Mouse (Mus musculus) inflammation-experienced regulatory T-cells, adult 6 months (primary cell): ENCODE measurements around the gene Itgb7. TPM values are rescaled to one million over a fixed set of nuclear protein-coding genes. Genes with fewer than 3 reads are reported as not detected.
"Not testable (repeated sequence)": the region's sequence is repeated elsewhere in the genome, so short reads cannot be mapped to it uniquely, and the experiment has no call there.

Source experiments
- ATAC-seq: one replicate; pipeline ENCODE4 v1.8.0; 2017
- polyA plus RNA-seq, 3 experiments: library from polyadenylated mRNA; unstranded; fragments of 100-300 nt; shearing (Covaris generic); gene quantifications; one replicate each; pipeline ENCODE4 v1.2.1; 2017

Itgb7 gene
- polyA plus RNA-seq, 3 experiments from 2014 or later = 364 to 513 (median 397) TPM

DNA sequence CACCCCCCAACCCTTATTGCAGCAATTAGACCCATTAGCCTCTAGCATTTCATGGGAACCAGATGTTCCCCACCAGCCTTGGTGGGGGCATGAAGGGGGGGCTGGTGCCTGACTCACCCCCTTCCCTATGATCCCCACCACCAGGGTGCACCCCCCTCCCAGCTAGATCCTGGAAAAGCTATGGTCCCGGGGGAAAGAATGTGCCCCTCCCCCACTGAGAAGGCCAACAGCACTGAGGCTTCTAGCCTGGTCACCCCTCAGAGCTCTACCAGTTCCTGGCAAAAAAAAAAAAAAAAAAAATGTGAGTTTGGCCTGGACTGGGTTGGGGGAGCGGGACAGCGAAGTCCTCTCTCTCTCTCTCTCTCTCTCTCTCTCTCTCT is 17.1 kb upstream of the Itgb7 start:
- no peak for ATAC-seq

DNA sequence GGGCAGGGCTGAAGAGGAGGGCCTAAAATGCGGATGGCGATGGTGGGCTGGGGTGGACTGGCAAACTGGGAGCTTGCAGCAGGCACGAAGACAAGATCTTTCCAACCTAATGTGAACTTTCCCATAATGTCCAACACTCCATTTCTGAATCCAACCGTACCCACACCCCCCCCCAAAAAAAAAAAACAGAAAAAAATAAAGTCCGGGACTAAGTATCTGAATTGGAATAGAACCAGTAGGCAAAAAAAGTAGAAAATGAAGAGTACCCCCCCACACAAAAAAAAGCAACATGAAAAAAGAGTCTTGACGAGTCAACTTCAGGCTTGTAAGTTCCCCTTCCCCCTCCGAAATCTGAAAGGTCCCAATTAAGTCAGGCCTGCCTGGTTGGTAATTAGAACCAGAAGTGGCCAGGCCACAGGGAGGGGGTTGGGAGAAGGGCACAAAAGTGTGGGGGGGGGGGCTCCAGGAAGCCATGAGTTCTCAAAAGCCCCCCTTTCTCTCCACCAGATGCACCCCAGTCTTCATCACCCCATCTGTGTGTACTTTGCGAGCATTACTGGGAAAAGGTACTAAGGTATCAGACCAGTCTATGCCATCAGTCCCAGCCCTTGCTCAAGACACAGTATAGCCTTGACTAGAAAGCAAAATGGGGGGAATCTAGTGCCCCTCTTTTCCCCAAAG is 16.5 kb upstream of the Itgb7 start:
- ATAC-seq = no peak

DNA sequence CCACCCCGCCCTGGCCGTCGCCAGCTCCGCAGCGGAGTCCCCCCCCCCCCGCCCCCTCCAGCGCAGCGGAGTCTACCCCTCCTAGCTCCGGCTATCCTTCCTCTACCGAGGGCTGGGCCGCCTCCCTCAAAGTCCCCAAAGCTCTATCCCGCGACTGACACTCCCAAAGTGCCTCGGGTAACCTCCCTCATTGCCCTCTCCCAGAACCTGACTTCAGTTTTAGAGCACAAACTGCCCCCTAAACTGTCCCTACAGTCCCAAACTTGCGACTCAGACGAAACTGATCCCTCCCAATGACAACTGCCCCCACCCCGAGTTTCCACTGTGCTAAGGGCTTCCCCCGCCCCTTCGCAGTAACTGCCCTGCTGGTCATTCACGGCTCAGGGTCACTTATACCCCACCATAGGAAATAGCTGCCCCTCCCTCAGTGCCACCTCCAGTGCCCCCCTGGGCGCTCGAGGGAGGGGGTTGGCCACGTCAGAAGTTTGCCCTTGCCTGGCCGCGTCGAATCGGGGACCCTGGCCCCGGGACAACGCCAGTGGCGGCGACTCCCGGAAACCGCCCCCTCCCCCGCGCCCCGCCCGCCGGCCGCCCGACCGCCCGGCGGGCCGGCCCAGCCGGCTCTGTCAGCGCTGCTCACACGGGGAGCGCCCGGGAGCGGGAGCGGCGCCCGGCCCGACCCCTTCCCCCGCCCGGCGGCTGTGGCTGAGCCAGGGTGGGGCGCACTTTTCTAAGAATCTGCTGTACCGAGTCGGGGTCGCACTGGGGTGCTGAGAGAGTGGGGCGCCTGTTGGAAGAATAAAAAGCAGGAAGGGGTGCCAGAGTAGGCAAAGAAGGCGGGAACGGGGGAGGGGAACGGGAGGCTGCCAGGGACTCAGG is 15.7 kb upstream of the Itgb7 start:
- ATAC-seq = peak; percentile 17

DNA sequence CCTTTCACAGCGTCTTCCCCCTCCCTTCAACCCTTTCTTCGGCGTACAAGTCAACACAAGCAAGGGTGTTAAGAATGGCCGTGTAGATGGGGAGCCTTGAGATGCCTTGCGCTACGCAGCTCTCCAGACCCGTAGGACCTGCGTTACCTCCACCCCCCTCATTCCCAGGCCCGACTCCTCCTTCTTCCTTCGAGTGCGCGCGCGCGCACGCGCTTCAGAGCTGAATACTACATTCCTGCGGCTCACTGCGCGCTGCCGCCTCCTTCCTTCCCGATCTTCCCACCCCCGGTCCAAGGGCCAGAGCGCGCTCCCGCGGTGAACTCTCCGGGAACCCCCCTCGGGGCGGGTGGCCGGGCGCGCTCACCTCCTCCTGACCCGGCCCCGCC is 15.1 kb upstream of the Itgb7 start:
- ATAC-seq = peak; percentile 52

DNA sequence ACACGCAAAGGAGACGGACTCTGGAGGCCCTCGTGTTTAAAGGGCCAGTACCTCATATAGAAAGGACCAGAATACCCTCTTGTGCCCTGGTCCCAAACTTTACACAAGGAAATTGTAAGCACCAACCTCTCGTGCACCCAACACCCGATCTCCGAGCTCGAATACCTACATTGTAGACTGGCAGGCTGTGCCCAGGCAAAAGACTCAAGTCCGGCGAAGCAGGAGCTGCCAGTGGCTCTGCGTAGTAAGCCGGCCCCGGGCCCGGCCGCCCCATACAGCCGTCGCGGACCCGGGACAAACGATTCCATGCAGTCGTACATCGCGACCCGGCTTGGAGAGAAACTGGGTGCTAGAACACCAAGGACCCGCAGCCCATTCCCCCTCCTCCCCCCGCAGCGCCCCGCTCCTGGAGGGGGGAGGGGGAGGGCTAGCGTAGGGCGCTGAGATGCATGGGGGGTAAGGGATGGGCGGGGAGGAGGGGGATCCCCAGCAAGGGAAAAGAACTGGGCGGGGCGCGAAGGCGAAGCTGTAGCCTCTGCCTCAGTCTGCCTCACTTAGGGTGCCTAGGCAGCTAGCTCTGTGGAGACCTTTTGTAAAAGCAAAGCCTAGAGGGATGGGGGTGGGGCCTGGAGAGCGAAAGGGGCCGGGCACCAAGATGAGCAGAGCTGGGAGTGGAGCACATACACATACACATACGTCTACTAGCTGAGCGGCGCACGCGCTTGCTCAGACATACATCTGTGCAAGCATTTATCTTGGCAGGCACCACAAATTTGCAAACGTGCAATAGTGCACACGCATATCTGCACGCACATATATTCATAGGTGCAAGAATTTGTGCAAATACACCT is 14.4 kb upstream of the Itgb7 start:
- peak; percentile 79 for ATAC-seq

DNA sequence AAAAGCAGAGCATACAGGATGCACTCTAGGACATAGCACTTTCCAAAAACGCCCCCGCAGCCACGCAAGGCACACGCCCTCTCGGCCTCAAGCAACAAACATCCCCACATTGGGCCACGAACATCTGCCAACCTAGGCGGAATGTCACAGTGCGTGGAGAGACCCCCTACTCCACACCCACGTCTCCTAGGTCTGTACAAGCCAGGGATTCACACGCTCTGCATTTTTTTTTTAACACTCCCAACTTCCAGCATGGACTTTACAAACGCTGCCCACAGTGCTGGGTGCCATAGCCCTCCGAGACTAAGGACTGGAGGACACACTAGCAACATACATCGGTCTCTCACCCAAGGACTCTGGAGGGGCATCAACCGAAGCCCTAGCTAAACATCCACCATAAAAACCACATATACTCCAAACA is 13.7 kb upstream of the Itgb7 start:
- ATAC-seq = peak; percentile 20

DNA sequence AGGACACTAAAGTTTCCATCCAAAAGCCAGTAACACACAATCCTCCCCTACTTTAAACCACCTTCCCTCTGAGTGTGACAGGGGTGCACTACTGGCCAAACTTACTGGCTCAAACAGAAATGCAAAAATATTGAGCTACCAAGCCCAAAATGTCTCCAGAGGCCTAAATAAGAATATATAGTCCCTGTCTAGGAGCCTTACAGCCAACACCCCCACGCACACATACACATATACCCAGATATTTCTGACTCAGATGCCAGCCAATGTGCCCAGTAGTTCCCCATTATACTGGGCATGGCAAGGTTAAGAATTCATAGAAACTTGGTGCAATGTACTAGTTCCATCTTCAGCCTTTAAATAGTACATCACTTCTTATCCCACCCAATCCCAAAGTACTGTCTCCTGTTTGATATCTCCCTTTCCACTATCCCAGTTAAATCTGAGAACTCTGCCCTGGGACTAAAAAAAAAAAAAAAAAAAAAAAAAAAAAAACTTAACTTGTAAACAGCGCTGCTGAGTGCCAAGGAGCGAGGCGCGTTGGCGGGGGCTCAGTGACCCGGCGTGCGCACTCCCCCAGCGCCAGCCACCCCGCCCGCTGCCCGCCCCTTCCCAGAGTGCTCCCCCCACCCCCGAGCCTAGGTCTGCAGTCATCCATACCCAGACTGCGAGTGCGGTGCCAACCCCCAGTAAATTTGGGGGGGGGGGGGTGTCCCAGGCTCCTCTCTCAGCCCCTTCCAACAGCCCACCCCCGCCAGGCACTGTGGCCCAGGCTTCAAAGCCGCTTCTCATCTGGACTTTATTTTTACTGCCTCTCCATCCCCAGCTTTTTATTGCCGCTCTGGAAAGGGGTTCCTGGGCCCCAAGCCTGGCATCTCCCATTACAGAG is 12.8 kb upstream of the Itgb7 start:
- no peak for ATAC-seq

DNA sequence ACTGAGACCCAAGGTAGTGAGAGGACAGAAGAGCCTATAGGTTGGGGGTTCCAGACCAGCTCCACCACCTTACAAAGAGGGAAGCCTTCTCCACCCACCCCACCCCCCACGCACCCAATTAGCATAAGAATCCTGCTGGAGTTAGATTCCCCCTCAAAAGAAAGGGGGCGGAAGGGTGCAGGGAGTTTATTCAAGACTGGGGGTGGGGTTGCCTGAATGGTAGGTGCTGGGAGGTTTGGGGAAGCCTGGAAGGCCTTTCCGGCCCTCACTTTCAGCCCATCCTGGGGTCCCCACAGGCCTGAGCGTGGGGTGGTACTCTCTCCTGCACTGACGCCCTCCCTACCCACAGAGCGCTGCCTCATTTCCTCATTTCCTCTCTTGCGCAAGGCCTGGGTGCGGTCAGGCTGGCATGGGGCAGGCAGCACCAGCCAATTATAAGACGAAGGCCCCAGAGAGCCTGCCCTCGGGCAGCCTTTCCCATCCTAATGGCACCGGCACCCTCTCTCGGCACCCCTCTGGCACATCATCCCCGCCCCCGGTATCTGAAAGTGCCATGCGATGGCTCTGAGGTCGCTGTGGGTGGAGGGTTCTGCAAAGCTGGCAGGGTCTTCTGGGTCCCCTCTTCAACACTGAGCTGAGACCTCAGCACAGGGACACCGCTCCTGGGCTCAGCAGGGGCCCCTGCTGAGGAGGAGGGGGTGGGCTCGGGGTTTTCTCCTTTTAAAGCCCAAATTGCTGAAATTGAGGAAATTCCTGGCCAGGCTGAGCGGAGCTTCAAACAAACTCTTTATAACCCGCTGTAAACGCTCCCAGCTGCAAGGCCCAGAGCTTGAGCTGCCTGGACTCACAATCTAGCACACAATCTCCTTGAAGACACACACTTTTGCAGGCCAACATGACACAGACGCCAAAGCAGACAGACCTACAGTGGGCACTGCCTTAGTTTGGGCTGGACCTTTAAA is 11.8 kb upstream of the Itgb7 start:
- ATAC-seq = no peak

DNA sequence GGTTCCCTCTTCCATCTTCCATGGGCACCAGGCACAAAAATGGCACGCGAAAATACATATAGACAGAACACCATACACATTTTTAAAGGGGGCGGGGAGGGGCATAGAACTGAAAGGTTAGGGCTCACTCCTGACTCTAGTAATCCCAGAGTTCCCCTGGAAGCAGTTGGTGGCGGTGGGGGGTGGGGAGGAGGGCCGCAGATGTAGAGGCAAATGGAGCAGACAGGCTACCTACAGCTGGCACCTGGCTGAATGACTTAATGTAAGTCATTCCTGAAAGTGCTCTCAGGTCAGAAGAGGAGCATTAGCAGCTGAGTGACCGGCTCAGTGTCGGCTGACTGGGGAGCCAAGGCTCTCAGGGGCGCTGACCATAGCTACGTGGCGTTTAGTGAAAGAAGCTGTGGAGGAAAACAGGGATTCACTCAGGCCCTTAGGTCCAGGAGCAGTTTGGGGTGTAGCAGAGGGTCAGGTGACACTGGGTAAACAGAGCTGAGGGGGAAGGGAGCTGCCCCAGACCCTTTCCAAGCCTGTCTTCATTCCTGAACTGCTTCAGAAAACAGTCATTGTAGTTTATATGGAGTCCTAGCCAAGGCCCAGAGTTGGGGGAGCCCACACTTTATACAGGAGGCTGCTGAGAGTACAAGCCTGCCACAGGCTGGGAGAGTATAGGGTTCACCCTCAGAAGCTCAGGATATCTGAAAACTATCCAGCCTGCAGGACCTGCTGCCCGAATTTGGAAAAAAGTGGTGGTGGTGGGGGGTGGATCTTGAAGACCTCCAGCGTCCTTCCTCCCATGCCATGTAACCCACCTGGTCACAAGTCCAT is 10.9 kb upstream of the Itgb7 start:
- no peak for ATAC-seq

DNA sequence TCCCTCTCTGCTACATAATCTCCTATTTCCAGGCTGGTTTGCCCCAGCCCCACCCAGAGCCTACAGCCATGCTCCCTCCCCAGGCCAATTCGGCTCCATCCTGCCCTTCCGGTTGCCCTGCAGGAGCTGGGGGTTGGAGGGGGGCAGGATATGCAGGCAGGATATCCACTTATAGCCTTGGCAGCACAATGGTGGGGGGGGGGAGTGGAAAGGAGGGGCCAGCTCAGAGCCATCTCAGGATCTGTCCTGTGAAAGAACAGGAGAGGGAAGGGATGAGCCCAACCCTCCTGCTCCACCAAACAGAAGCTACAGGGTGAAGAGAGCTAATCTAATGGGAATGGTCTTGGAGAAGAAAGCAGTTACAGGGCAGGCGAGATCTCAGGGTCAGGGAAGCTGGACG is 8.9 kb upstream of the Itgb7 start:
- no peak for ATAC-seq

DNA sequence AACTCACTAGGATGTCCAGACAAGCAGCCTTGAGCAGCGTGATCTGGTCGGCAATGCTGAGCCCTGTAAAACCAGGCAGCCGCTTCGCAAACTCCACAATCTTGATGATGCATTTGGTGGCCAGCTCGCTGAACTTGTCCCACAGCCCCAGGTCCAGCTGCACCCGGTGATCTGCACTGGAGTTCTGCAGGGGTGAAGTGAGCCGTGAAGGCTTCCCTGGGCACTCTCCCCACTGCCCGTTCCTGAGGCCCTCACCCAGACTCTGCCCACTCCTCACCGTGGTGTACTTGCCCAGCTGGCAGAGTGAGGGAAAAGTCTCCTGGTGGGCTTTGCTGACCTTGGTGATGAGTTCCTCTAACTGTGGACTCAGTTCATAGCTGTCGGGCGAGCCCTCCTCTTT is 8.1 kb upstream of the Itgb7 start:
- no peak for ATAC-seq

DNA sequence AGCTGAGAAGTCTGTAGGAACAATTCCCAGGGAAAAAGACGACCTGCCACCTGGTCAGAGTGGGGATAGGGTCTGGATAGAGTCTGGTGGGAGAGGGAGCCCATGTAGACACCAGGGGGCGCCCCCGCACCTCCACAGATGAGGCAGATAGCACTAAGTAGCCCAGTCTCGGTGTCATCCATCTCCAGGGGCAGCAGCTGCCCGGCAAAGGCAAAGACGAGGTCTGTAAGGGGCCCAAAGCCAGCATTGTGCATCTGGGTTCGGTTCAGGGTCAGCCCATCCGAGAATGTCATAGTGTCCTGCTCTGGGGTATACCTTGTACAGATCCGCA is 7.5 kb upstream of the Itgb7 start:
- ATAC-seq = peak; percentile 42

DNA sequence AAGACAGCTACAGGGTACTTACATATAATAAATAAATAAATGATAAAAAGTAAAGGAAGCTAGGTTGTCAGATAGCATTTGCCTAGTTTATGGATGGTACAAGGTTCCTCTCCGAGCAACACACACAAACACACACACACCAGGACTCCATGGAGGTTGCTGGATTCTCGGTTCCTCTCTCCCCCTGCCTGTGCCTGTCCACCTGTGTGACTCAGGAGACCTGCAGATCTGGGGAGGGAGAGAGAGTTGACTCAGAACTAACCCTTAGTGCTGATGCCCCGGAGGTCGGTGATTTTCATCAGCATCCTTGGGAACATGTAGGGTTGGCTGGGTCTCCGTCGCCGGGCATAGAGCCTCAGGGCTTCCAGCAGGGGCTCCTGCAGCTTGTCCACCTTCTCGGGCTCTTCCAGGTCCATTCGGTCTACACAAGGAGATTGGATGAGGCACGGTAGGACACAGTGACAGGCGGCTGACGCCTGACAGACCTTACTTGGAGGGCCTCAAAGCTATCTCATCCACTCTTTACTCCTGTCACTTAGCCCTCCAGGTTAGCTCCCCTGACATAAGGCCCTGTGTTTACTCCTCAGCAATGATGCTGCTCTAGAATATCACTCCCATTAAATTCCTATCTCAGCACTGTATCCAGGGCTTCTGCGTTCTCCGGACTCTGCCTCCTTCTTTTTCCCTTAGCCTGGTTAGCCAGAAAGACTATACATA is 7.0 kb upstream of the Itgb7 start:
- no peak for ATAC-seq

DNA sequence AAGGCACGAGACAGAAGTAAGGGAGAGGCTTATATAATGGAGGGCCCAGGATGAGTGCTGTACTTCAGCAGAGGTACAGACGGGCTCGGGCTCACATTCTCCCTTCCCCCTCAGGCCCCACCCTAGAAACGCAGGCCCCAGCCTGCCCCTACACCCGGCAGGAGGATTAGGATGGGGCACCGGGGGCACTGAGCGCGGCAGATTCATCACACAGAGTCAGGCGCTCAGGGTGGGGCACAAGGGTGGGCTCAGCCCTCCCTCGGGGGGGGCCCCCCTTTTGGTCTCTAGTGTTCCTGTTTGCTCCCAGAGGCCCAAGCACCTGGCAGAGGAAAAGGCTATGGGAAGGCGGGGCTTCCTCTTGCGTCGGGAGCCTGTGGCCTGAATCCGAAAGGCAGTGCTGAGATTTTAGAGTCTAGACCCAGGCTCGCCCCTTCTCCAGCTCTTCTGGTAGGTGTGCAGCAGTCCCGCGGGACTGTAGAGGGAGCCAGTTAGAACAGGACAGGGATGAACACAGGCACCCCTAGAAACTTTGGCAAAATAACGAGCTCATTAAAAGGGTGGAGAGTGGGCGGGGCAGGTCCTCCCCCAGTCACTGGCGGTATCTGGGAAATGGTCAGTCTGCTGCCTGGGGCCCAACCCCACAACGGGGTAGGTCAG is 3.8 kb upstream of the Itgb7 start:
- no peak for ATAC-seq

DNA sequence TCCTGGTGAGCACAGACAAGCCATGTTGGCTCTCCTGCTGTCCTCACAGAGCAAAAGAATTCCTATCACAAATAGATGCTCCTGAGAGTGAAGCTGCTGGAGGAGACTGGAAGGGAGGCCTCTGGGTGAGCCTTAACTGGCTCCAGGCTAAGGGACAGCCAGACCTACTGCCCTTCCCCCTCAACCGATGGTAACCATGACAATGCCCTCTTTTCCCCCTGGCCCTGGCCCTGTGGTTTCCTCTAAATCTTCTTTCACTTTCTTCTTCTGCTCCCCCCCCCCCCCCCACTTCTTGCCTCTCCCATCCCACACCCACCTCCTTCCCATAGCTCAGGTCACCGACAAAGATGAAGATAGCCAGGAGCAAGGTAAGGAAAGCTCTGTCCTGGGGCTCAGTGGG is 2.2 kb upstream of the Itgb7 start:
- ATAC-seq = peak; percentile 32

DNA sequence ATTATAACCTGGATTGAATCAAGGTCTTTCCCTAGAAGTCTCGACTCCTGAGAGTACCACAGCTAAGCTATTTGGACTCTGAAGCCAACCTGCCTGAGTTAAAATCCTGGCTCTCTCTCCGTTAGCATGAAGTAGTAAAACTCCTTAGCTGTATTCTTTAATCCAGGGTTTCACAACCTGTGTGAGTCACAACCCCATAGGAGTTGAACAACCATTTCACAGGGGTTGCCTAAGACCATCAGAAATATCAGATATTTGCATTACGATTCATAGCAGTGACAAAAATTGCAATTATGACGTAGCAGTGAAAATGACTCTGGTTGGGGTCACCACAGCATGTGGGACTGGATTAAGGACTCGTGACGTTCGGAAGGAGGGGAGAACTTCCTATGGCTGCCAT is 1.0 kb upstream of the Itgb7 start:
- ATAC-seq = no peak

DNA sequence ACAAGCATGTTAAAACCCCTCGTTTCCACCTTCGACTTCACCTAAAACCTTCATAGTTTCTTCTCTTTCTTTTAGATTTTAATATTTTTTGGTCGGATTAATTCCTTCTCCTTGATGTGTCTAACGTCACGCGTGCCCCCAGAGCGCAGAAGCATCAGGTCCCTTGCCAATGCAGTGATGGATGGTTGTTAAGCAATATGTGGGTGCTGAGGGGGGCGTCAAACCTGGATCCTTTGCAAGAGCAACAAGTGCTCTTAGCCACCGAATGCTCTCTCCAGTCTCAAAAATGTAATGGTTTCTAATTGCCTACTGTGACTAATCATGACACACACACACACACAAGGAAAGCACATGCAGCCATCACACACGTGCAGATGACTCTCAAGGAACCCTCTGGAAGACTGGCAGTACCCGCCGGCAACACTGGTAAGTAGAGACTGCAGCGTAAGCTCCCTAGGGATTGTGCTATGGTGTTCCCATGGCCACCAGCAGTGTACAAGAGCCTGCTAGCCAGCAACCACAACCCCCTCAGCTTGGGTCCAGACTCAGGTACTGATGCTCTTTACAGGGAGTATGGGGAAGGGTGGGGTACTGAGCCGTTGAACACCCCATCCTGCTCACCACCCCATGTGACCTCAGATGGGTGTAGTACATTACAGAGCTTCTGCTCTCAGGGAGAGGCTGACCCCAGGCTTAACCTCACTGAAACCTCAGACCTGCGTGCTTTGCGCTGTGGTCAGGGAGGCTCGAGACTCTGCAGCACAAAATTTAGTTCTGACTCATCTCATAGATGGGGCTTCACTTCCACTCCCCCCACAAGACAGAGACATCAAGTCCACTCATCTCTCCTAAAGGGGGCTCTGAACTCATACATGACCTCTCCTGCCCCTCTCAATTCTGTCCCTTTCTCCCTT is 1.1 kb downstream of the Itgb7 start:
- ATAC-seq = peak; percentile 54

DNA sequence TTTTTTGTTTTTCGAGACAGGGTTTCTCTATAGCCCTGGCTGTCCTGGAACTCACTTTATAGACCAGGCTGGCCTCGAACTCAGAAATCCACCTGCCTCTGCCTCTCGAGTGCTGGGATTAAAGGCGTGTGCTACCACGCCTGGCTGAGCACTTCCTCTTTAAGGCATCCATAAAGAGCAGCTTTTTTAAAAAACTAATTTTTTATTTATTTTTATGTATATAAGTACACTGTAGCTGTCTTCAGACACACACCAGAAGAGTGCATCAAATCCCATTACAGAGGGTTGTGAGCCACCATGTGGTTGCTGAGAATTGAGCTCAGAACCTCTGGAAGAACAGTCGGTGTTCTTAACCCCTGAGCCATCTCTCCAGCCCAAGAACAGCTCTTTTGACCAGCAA is 6.1 kb downstream of the Itgb7 start:
- ATAC-seq = not testable (repeated sequence)
